Mouse (Mus musculus) liver, embryonic 14.5 days (tissue): ENCODE measurements around the gene Mbnl2. TPM values are rescaled to one million over a fixed set of nuclear protein-coding genes. Genes with fewer than 3 reads are reported as not detected.
A peak's percentile ranks its signal among the peaks of the same experiment; 100 is the strongest.

ENCODE experiments used
- ATAC-seq: fragments of 200-750 bp; cut with Nextera tagmentation; 2 replicates; pipeline ENCODE4 v1.8.0; 2017; ENCODE audit warnings: moderate number of reproducible peaks, mild to moderate bottlenecking, moderate library complexity; ENCODE audit not compliant: insufficient read depth
- DNase-seq, 3 experiments: peaks; one replicate each; pipeline ENCODE4 v3.0.0-alpha.2; 2012 to 2013; ENCODE audit warnings: low read depth in 3 of 3, low spot score in 3 of 3
- H3K27ac ChIP-seq: fragments of 300-500 bp; sonication (generic); 2 replicates; pipeline ENCODE4 v1.5.1; 2014; ENCODE audit warnings: moderate library complexity, mild to moderate bottlenecking, control low read depth, inconsistent platforms
- H3K27me3 ChIP-seq: fragments of 300-500 bp; sonication (generic); 2 replicates; pipeline ENCODE4 v1.6.1; 2014; ENCODE audit warnings: mild to moderate bottlenecking, low read length, moderate library complexity; ENCODE audit not compliant: control insufficient read depth, insufficient read depth
- H3K36me3 ChIP-seq: fragments of 300-500 bp; sonication (generic); replicated peaks from 2 replicates; pipeline ENCODE4 v1.6.1; 2014; ENCODE audit warnings: low read depth; ENCODE audit not compliant: control insufficient read depth, insufficient read depth
- H3K4me1 ChIP-seq, 2 experiments: fragments of 200-500 bp in 1 of 2; fragments of 300-500 bp in 1 of 2; sonication (generic) in 1 of 2; replicated peaks; 2 replicates each; pipeline ENCODE4 v1.6.1; 2012 to 2014; ENCODE audit warnings: antibody characterized with exemption in 1 of 2, inconsistent platforms in 1 of 2, low read length in 1 of 2; ENCODE audit not compliant: control insufficient read depth in 2 of 2, insufficient read depth in 2 of 2
- H3K4me2 ChIP-seq: fragments of 300-500 bp; sonication (generic); 2 replicates; pipeline ENCODE4 v1.6.1; 2014; ENCODE audit warnings: low read depth, mild to moderate bottlenecking, control low read depth, moderate library complexity
- H3K4me3 ChIP-seq, 2 experiments: fragments of 200-500 bp in 1 of 2; fragments of 300-500 bp in 1 of 2; sonication (generic) in 1 of 2; 2 replicates each; pipeline ENCODE4 v1.5.1; 2012 to 2014; ENCODE audit warnings: low read depth in 2 of 2, low read length in 2 of 2, mild to moderate bottlenecking in 2 of 2, control low read depth in 1 of 2, inconsistent platforms in 1 of 2, moderate library complexity in 1 of 2; ENCODE audit not compliant: insufficient read depth in 1 of 2
- H3K9ac ChIP-seq: fragments of 300-500 bp; sonication (generic); replicated peaks from 2 replicates; pipeline ENCODE4 v1.6.1; 2014; ENCODE audit warnings: mild to moderate bottlenecking, control low read depth, moderate library complexity
- H3K9me3 ChIP-seq: fragments of 300-500 bp; sonication (generic); 2 replicates; pipeline ENCODE4 v1.6.1; 2016; ENCODE audit warnings: low read length, mixed read lengths; ENCODE audit not compliant: control insufficient read depth
- CTCF ChIP-seq: IDR thresholded peaks from 2 replicates; pipeline ENCODE4 v1.5.1; 2016; ENCODE audit warnings: antibody characterized with exemption, low read depth, control low read depth
- EP300 ChIP-seq: IDR thresholded peaks from 2 replicates; pipeline ENCODE4 v1.6.1; 2016; ENCODE audit warnings: antibody characterized with exemption, low read depth
- WGBS: fragments of 180-500 bp; shearing (Covaris S2); extraction: QIAGEN DNeasy Blood & Tissue Kit; methylation state at CpG from one replicate; pipeline ENCODE4 v1.1.7; 2014; ENCODE audit not compliant: insufficient replicate concordance; 5-methylcytosine and 5-hydroxymethylcytosine counted together
- polyA plus RNA-seq, 2 experiments: library from polyadenylated mRNA; depleted of rRNA in 1 of 2; stranded (reverse) in 1 of 2; unstranded in 1 of 2; fragments of >200 nt; fragmentation: Nextera tagmentation in 1 of 2; extraction: Ambion mirVana in 1 of 2; gene quantifications; 2 replicates each; pipeline versions ENCODE4 v1.2.1 to v1.2.3; 2012 to 2014

Gene Mbnl2
- polyA plus RNA-seq, 2 experiments: 6.5 to 13.5 TPM

DNA sequence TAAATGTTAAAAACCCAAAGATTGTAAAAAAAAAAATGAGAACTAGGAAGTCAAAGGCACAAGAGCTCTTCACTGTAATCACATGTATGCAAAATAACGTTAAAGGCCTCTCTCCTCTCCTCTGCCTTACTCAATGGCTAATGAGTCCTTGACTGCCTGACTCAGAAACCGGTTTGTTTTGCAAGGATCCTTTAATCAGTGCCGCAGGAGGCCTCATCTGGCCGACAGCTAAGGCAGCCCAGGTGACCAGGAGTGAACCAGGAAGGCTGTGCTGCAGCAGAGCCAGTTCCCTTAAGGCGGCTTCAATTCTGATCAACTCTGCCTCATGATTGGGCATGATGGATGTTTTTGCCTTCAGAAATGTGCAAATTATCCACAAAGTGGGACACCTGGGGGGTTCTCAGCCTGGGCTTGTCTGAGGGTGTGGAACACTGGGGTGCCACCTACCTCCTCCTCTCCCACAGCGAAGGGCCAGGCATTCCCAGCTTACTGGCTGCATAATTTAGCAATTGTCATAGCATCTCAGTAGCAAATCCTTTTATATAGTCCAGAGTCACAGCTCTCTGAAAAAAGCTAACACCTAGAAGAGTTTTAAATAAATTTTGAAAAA is 43.0 kb downstream of the Mbnl2 start:
- Histone ChIP-seq H3K27me3 (no peaks in the 10 kb centered on the region), H3K4me2 (no peak overlapping the region), H3K36me3 (no peaks in the 10 kb centered on the region), H3K9me3 (no peaks in the 10 kb centered on the region), H3K4me3 (no peak overlapping the region), H3K9ac (no peak overlapping the region), H3K4me1 (peaks cover 0 to 10% of the 10 kb centered on the region in 2 experiments; a peak in 2 of 4 replicates), H3K27ac (no peak overlapping the region)
- DNase-seq (no peak), ATAC-seq (no peak)
- WGBS: 60% methylated on average over 6 of the region's 6 CpGs
- no peak for TF ChIP-seq CTCF
- TF ChIP-seq EP300: no peak

DNA sequence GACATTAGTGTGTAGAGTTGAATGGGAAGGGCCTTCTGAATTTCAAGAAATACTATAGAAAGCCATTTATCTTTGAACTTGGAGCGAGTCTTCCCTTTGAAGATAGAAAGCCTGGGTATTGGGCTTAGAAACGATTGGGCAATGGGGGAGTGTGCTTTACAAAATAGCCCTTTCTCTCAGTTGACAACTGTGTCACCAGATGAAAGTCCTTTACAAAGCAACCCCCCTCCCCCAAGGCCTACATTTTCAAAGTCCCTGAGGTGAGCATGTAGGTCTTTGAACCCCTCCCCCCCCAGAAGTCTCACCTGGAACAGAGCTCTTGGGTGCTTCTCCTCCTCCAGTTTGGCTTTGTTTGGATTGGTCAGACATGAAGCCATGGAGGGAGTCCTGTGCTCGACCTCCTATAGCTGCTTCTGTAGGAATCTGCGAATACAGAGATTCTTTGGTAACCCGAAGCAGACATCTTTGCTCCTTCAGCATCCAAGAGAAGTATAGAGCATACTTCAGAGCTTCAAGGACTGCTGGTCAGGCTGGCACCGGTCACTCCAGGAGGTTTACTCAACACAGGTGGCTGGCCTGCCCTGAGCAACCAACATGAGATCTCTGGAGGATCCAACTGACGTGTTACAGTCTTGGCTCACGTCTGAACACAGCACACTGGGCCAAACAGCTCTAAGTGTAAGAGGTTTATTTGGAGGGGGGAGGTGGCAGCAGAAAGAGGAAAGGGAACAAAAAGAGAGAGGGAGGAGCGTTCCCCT is 43.7 kb downstream of the Mbnl2 start:
- no peak for ATAC-seq

DNA sequence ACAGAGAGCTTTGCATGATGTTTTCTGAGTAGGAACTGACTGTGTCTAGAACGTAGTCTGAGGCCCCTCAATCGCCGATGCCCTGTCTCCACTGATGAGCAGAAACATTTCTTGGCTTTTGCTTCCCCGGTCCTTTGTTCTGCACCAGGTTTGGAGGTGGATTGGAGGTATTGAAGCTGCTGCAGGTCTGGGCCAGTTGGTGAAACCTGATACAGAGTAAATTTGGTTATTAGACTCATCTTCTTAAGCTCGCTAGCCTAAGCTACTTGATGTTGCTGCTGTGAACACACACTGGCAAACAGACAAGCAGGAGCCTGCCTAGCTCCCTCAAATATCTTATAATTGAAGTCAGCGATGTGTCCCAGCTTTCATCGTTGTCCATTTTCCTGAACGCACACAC is 46.6 kb downstream of the Mbnl2 start:
- WGBS: 79% methylated on average over 8 of the region's 8 CpGs
- DNase-seq (no peak), ATAC-seq (no peak)
- Histone ChIP-seq H3K36me3 (no peaks in the 10 kb centered on the region), H3K9ac (no peak overlapping the region), H3K27ac (no peak overlapping the region), H3K4me1 (peaks cover 0 to 25% of the 10 kb centered on the region in 2 experiments; a peak in 2 of 4 replicates), H3K27me3 (no peaks in the 10 kb centered on the region), H3K4me2 (no peak overlapping the region), H3K9me3 (no peaks in the 10 kb centered on the region), H3K4me3 (no peak overlapping the region)
- TF ChIP-seq CTCF (no peak), EP300 (no peak)

More for the DNA sequence above, 43.7 kb downstream of the Mbnl2 start:
- TF ChIP-seq EP300 (no peak), CTCF (no peak)
- no peak overlapping the region for H3K4me2 ChIP-seq
- H3K9ac ChIP-seq: no peak overlapping the region
- no peaks in the 10 kb centered on the region for H3K9me3 ChIP-seq
- no peaks in the 10 kb centered on the region for H3K36me3 ChIP-seq
- DNase-seq: no peak
- H3K27me3 ChIP-seq: no peaks in the 10 kb centered on the region
- no peak overlapping the region for H3K27ac ChIP-seq
- peaks cover 0 to 14% of the 10 kb centered on the region in 2 experiments; a peak in 2 of 4 replicates for H3K4me1 ChIP-seq
- no peak overlapping the region for H3K4me3 ChIP-seq
- WGBS: 62% methylated on average over 9 of the region's 9 CpGs

DNA sequence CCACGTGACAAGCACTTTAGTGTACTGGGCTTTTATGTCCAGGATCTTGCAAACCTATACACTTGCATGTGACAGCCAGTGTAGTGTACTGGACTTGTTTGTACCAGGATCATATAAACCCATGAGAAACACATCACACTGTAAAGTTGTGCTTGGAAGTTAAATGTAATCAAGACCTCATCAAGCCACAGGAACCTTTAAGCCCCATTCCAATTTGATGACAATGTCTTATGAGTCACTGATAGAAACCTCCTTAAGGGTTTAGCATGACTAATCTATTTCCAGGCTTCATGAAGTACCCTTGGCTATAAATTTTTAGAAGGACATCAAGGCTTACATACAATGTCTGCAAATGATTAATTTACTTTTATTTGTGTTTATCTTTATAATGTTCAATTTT is 47.6 kb downstream of the Mbnl2 start:
- H3K9me3 ChIP-seq: no peaks in the 10 kb centered on the region
- ATAC-seq: peak; percentile 25; the same call in 1 of the 2 replicates
- no peaks in the 10 kb centered on the region for H3K36me3 ChIP-seq
- H3K27me3 ChIP-seq: no peaks in the 10 kb centered on the region
- peaks cover 0 to 28% of the 10 kb centered on the region in 2 experiments; a peak in 2 of 4 replicates for H3K4me1 ChIP-seq
- no peak overlapping the region for H3K4me2 ChIP-seq
- H3K27ac ChIP-seq: no peak overlapping the region
- H3K4me3 ChIP-seq: no peak overlapping the region
- DNase-seq: no peak
- no peak for TF ChIP-seq CTCF
- no peak for TF ChIP-seq EP300
- H3K9ac ChIP-seq: no peak overlapping the region
- WGBS: 51% methylated on average over 1 of the region's 1 CpGs

DNA sequence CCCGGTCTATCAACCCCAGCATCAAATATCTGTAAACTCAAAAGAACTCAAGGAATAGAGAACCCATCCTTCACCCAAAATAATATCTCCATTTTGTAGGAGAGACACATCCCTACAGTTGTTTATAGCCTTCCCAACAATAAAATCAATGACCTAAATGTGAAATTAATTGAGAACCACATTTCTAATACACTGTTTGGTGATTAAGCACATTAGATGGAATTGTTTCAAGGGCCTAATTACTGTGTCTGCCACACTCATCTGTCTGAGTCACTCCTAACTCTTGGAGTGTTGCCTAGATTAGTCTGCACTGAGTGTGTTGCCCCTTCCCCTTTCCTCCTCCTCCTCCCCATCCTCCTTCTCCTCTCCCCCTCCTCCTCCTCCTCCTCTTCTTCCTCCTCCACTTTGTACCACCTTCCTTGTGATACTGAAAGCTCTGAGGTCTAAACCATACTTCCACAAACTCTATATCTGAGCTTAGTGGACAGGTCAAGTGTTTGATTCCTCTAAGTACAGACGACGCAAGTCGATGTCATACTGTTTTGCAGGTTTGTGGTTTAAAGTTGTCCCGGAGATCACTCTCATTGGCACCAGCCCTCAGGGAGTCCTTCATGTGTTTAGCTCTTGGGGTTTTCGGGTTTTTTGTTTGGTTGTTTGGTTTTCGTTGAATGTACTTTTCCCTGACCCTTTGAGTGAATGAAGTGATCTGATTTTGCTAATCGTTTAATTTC is 48.8 kb downstream of the Mbnl2 start:
- H3K4me1 ChIP-seq: peaks cover 0 to 25% of the 10 kb centered on the region in 2 experiments; a peak in 2 of 4 replicates
- H3K9me3 ChIP-seq: no peaks in the 10 kb centered on the region
- no peak for TF ChIP-seq CTCF
- no peak for TF ChIP-seq EP300
- no peaks in the 10 kb centered on the region for H3K27me3 ChIP-seq
- no peak for DNase-seq
- no peak overlapping the region for H3K4me3 ChIP-seq
- no peaks in the 10 kb centered on the region for H3K36me3 ChIP-seq
- no peak overlapping the region for H3K4me2 ChIP-seq
- H3K9ac ChIP-seq: no peak overlapping the region
- WGBS: 47% methylated on average over 8 of the region's 8 CpGs
- H3K27ac ChIP-seq: no peak overlapping the region
- ATAC-seq: no peak
